Mouse (Mus musculus) small intestine, adult 2 months (tissue): Measurements from ENCODE around the gene Pdia3.

Source experiments
- CTCF ChIP-seq: fragments of 200-500 bp; IDR thresholded peaks from 2 replicates; pipeline ENCODE4 v1.5.1; 2012; ENCODE audit warnings: low read depth, mild to moderate bottlenecking, control low read depth, inconsistent platforms, low read length, moderate library complexity, mixed read lengths; ENCODE audit not compliant: insufficient replicate concordance, insufficient read length; ENCODE audit errors: extremely low read depth
- POLR2A ChIP-seq: fragments of 200-500 bp; IDR thresholded peaks from 2 replicates; pipeline ENCODE4 v1.6.1; 2012; ENCODE audit warnings: low read depth, mild to moderate bottlenecking, control low read depth, inconsistent platforms, low read length, moderate library complexity

DNA sequence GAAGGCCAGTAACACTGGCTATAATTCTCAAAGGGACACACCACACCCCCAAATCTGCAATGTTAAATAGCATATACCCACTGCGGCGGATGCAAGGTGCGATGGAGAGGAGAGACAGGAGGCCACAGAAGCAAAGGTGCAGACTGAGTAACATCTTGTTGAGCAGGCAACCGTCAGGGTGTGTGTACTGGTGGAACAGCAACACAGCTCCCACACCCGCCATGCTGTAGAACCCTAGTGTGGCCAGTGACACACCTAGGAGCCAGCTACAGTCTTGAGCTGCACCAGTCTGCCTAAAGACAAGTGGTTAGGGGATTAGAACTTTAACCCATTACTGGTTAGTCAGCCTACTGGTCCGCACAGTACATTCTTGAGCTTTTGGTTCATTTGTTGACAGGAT lies 40.3 kb downstream of the Pdia3 start:
- TF ChIP-seq POLR2A (no peak), CTCF (no peak)
